Mouse (Mus musculus): ENCODE measurements around the gene Tmem156. TPM values are rescaled to one million over a fixed set of nuclear protein-coding genes. Genes with fewer than 3 reads are reported as not detected.
A peak's percentile ranks its signal among the peaks of the same experiment; 100 is the strongest.

The Tmem156 gene
- 0.55 and 1.2 TPM in 2 replicates for polyA plus RNA-seq (2015; fragmentation: Nextera tagmentation; extraction: Ambion mirVana)

- no peaks in the 10 kb centered on the region for H3K36me3 ChIP-seq
- no peak within 1 kb of the TSS for H3K9ac ChIP-seq
- peaks cover 14% of the 10 kb centered on the region; the same call in 1 of the 2 replicates for H3K4me1 ChIP-seq
- no peak within 1 kb of the TSS for H3K4me3 ChIP-seq
- H3K27ac ChIP-seq, result no peak within 1 kb of the TSS
- 24% methylated on average over 5 of the region's 5 CpGs for WGBS
- no peak for ATAC-seq (ENCODE audit: insufficient number of reproducible peaks, low FRiP score, low TSS enrichment, low read depth)
- no peaks in the 10 kb centered on the region for H3K27me3 ChIP-seq
- H3K4me2 ChIP-seq, result no peak within 1 kb of the TSS
- H3K9me3 ChIP-seq, result no peaks in the 10 kb centered on the region
Measured at GRCm38 (mm10) chr5:65091921-65092320, at the start of gene Tmem156. Tmem156 (minus strand) TSS chr5:65092132.

DNA sequence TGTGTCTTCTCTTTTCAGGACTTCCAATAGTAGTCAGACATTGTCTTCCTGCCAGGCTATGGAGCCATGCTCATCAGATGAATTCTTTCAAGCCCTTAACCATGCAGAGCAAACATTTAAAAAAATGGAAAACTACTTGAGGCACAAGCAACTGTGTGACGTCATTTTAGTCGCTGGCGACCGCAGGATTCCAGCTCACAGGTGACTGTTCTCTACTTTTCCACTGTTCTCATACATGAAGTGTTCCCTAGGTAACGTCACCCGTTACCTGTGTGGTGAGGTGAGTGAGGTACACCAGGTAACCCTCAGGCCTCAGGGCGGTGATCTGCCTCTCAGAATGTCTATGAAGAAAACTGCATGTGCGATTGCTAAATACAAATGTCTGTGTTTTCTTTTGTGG is 49.3 kb upstream of the Tmem156 start:
- H3K4me1 ChIP-seq, result no peaks in the 10 kb centered on the region
- H3K27ac ChIP-seq, result no peak overlapping the region
- H3K4me3 ChIP-seq, result no peak overlapping the region
- WGBS, result 83% methylated on average over 8 of the region's 8 CpGs
- H3K9me3 ChIP-seq, result no peaks in the 10 kb centered on the region
- peaks cover 13% of the 10 kb centered on the region for H3K36me3 ChIP-seq
- no peaks in the 10 kb centered on the region for H3K27me3 ChIP-seq
- H3K4me2 ChIP-seq, result no peak overlapping the region
- ATAC-seq (ENCODE audit: insufficient number of reproducible peaks, low FRiP score, low TSS enrichment, low read depth), result no peak
- no peak overlapping the region for H3K9ac ChIP-seq

DNA sequence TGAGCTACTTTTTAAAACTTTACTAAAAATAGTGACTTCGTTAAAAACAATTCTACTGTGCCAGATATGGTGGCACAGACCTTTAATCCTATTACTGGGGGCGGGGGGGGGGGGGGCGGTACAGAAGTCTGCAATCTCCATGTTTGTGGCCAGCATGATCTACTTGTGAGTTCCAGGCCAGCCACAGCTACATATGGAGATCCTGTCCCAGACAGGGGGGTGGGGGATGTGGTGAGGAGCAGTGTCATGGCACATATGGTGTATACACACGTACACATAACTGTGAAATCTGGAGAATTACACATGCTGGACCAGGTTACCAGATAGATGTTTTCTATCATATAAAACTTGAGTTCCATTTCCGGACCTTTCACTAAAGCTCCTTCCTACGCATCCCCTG is 45.1 kb upstream of the Tmem156 start:
- Histone ChIP-seq H3K4me1 (no peaks in the 10 kb centered on the region), H3K27me3 (no peaks in the 10 kb centered on the region), H3K4me3 (no peak overlapping the region), H3K36me3 (peaks cover under 1% of the 10 kb centered on the region; the same call in 1 of the 2 replicates), H3K9me3 (no peaks in the 10 kb centered on the region), H3K27ac (no peak overlapping the region), H3K9ac (no peak overlapping the region), H3K4me2 (no peak overlapping the region)
- no peak for ATAC-seq (ENCODE audit: insufficient number of reproducible peaks, low FRiP score, low TSS enrichment, low read depth)
- 69% methylated on average over 6 of the region's 6 CpGs for WGBS

DNA sequence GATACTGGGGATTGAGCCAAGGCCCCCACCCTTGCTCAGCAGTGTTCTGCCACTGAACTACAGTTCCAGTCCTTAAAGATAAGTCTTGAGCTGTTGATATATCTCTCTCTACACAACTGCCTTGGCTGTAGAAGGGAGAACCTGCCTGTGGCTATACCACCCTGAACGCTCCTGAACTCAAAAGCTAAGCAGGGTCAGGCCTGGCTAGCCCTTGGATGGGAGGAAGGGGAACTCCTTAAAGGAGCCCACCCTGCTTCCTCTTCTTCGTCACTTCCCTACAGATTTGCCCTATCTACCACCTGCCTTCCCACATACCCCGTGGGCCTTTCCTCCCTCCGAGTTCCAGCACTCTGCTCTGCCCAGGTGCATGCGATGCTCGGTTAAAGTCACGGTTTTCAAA is 44.2 kb upstream of the Tmem156 start:
- H3K36me3 ChIP-seq, result no peaks in the 10 kb centered on the region
- no peaks in the 10 kb centered on the region for H3K9me3 ChIP-seq
- no peak overlapping the region for H3K9ac ChIP-seq
- H3K4me3 ChIP-seq, result no peak overlapping the region
- WGBS, result 58% methylated on average over 7 of the region's 7 CpGs
- no peak overlapping the region for H3K27ac ChIP-seq
- no peak for ATAC-seq (ENCODE audit: insufficient number of reproducible peaks, low FRiP score, low TSS enrichment, low read depth)
- H3K4me1 ChIP-seq, result peaks cover 6% of the 10 kb centered on the region
- H3K4me2 ChIP-seq, result no peak overlapping the region
- H3K27me3 ChIP-seq, result no peaks in the 10 kb centered on the region

- H3K27ac ChIP-seq, result no peak overlapping the region
- peaks cover 6% of the 10 kb centered on the region for H3K4me1 ChIP-seq
- no peaks in the 10 kb centered on the region for H3K36me3 ChIP-seq
- ATAC-seq (ENCODE audit: insufficient number of reproducible peaks, low FRiP score, low TSS enrichment, low read depth), result no peak
- peak overlapping the region; percentile 54 for H3K4me2 ChIP-seq
- no peaks in the 10 kb centered on the region for H3K9me3 ChIP-seq
- 19% methylated on average over 20 of the region's 20 CpGs for WGBS
- H3K27me3 ChIP-seq, result no peaks in the 10 kb centered on the region
- no peak overlapping the region for H3K9ac ChIP-seq
- peak overlapping the region; percentile 38 for H3K4me3 ChIP-seq
Measured at GRCm38 (mm10) chr5:65131211-65131879, 39.4 kb upstream of the Tmem156 start.

GRCm38 (mm10) chr5:65130528-65131210 is 38.7 kb upstream of the Tmem156 start:
- no peak overlapping the region for H3K9ac ChIP-seq
- WGBS, result 5% methylated on average over 12 of the region's 12 CpGs
- ATAC-seq (ENCODE audit: insufficient number of reproducible peaks, low FRiP score, low TSS enrichment, low read depth), result no peak
- no peaks in the 10 kb centered on the region for H3K36me3 ChIP-seq
- H3K27me3 ChIP-seq, result no peaks in the 10 kb centered on the region
- peaks cover 6% of the 10 kb centered on the region for H3K4me1 ChIP-seq
- H3K27ac ChIP-seq, result no peak overlapping the region
- H3K9me3 ChIP-seq, result no peaks in the 10 kb centered on the region
- H3K4me3 ChIP-seq, result peak overlapping the region; percentile 38
- peak overlapping the region; percentile 54 for H3K4me2 ChIP-seq

- WGBS, result 61% methylated on average over 2 of the region's 2 CpGs
- H3K4me2 ChIP-seq, result no peak overlapping the region
- no peak overlapping the region for H3K27ac ChIP-seq
- no peaks in the 10 kb centered on the region for H3K36me3 ChIP-seq
- no peaks in the 10 kb centered on the region for H3K27me3 ChIP-seq
- no peak overlapping the region for H3K4me3 ChIP-seq
- no peak overlapping the region for H3K9ac ChIP-seq
- peaks cover 6% of the 10 kb centered on the region for H3K4me1 ChIP-seq
- no peaks in the 10 kb centered on the region for H3K9me3 ChIP-seq
- ATAC-seq (ENCODE audit: insufficient number of reproducible peaks, low FRiP score, low TSS enrichment, low read depth), result no peak
Measured at GRCm38 (mm10) chr5:65128481-65128880, 36.5 kb upstream of the Tmem156 start.

DNA sequence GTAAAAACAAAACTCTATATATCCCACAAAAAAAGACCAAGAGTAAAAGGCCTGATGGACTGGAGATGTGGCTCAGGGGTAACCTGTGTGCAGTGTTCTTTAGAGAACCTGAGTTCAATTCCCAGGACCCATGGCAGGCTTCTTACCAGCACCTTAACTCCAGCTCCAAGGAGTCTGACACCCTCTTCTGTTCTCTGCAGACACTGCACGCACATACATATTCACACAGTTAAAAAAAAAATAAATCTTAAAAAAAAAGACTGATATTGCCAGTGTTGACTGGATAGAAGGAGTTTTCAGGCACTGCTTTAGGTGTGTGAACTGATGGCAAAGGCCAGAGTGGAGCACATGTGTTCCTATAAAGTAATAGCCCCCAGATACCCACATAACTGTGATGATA is 34.2 kb upstream of the Tmem156 start:
- Histone ChIP-seq H3K4me1 (0 out of 2 replicates have a peak, but pooled peaks cover under 1% of the 10 kb centered on the region), H3K4me3 (no peak overlapping the region), H3K27me3 (no peaks in the 10 kb centered on the region), H3K36me3 (no peaks in the 10 kb centered on the region), H3K9ac (no peak overlapping the region), H3K9me3 (no peaks in the 10 kb centered on the region), H3K4me2 (no peak overlapping the region), H3K27ac (no peak overlapping the region)
- no peak for ATAC-seq (ENCODE audit: insufficient number of reproducible peaks, low FRiP score, low TSS enrichment, low read depth)
- 90% methylated on average over 1 of the region's 1 CpGs for WGBS

DNA sequence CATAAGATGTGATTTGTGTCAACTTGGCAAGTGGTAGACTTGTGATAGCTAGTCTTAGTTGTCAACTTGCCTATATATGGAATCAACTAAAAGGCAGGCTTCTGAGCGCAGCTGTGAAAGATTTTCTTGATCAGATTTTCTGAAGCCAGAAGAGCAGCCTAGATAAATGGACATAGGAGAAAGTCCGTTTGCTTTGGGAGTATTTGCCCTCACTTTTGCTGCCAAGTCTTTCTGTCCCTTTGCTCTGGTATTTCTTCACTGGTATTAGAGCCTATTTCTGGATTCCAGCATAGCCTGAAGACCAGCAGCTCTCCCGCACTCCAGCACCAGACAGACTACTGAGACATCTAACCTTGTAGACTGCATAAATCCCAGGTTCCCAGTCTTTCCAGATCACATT is 30.7 kb upstream of the Tmem156 start:
- no peak overlapping the region for H3K9ac ChIP-seq
- H3K9me3 ChIP-seq, result no peaks in the 10 kb centered on the region
- H3K27ac ChIP-seq, result no peak overlapping the region
- H3K4me2 ChIP-seq, result no peak overlapping the region
- no peak overlapping the region for H3K4me3 ChIP-seq
- no peak for ATAC-seq (ENCODE audit: insufficient number of reproducible peaks, low FRiP score, low TSS enrichment, low read depth)
- H3K36me3 ChIP-seq, result no peaks in the 10 kb centered on the region; the same call in 1 of the 2 replicates
- no peaks in the 10 kb centered on the region for H3K4me1 ChIP-seq
- WGBS, result 89% methylated on average over 3 of the region's 3 CpGs
- H3K27me3 ChIP-seq, result no peaks in the 10 kb centered on the region

- H3K4me1 ChIP-seq, result no peaks in the 10 kb centered on the region
- no peaks in the 10 kb centered on the region for H3K27me3 ChIP-seq
- no peak overlapping the region for H3K27ac ChIP-seq
- H3K4me3 ChIP-seq, result no peak overlapping the region
- no peak overlapping the region for H3K9ac ChIP-seq
- no peak overlapping the region for H3K4me2 ChIP-seq
- no peak for ATAC-seq (ENCODE audit: insufficient number of reproducible peaks, low FRiP score, low TSS enrichment, low read depth)
- WGBS, result 58% methylated on average over 3 of the region's 3 CpGs
- no peaks in the 10 kb centered on the region for H3K9me3 ChIP-seq
- H3K36me3 ChIP-seq, result peaks cover 5% of the 10 kb centered on the region
Measured at GRCm38 (mm10) chr5:65119918-65120317, 28.0 kb upstream of the Tmem156 start.

GRCm38 (mm10) chr5:65119495-65119894 is 27.6 kb upstream of the Tmem156 start:
- 56% methylated on average over 1 of the region's 1 CpGs for WGBS
- Histone ChIP-seq H3K4me2 (no peak overlapping the region), H3K27ac (no peak overlapping the region), H3K27me3 (no peaks in the 10 kb centered on the region), H3K4me1 (no peaks in the 10 kb centered on the region), H3K9me3 (no peaks in the 10 kb centered on the region), H3K9ac (no peak overlapping the region), H3K4me3 (no peak overlapping the region), H3K36me3 (peaks cover 5% of the 10 kb centered on the region)
- no peak for ATAC-seq (ENCODE audit: insufficient number of reproducible peaks, low FRiP score, low TSS enrichment, low read depth)

- no peak overlapping the region for H3K27ac ChIP-seq
- H3K27me3 ChIP-seq, result no peaks in the 10 kb centered on the region
- no peak overlapping the region for H3K9ac ChIP-seq
- no peaks in the 10 kb centered on the region for H3K9me3 ChIP-seq
- H3K4me1 ChIP-seq, result no peaks in the 10 kb centered on the region
- 93% methylated on average over 2 of the region's 2 CpGs for WGBS
- H3K4me2 ChIP-seq, result no peak overlapping the region
- H3K4me3 ChIP-seq, result no peak overlapping the region
- ATAC-seq (ENCODE audit: insufficient number of reproducible peaks, low FRiP score, low TSS enrichment, low read depth), result no peak
- peaks cover 5% of the 10 kb centered on the region for H3K36me3 ChIP-seq
Measured at GRCm38 (mm10) chr5:65116789-65117188, 24.9 kb upstream of the Tmem156 start.

Measured in limb, embryonic 15.5 days (tissue).